Comparison of ENCODE assay signal across 18 mouse cellular contexts in the genomic region with DNA sequence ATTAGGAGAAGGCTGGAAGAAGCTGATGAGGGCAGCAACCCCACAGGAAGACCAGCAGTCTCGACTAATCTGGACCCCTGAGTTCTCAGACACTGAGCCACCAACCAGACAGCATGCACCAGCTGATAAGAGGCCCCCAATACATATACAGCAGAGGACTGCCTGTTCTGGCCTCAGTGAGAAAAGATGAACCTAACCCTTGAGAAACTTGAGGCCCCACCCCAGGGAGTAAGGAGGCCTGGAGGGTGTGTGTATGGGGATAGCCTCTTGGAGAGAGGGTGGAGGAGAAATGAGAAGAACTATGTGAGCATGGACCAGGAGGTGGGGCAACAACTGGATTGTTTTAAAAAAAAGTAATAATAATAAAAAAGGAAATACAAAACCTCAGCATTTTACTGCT.
"Had no signal": no experiment of that assay in that cellular context is flagged by ENCODE, and none has a peak within 500 bp of the region (broad histone marks: within the 10 kb centered on the region; RNA-seq: fewer than 3 reads in every experiment).

No protein-coding gene starts in this region.

- ATAC-seq: intestine, embryonic 16.5 days had no signal

- H3K4me3 ChIP-seq: limb, embryonic 10.5 days; limb, embryonic 13.5 days; neural tube, embryonic 12.5 days; neural tube, embryonic 15.5 days had no signal

- H3K9ac ChIP-seq: limb, embryonic 13.5 days; neural tube, embryonic 12.5 days; neural tube, embryonic 15.5 days had no signal

- H3K27me3 ChIP-seq: limb, embryonic 13.5 days; neural tube, embryonic 12.5 days; neural tube, embryonic 15.5 days had no signal

- H3K4me1 ChIP-seq: limb, embryonic 10.5 days; limb, embryonic 13.5 days; neural tube, embryonic 12.5 days; neural tube, embryonic 15.5 days had no signal

- H3K4me2 ChIP-seq: limb, embryonic 13.5 days; midbrain, embryonic 11.5 days; neural tube, embryonic 12.5 days; neural tube, embryonic 15.5 days had no signal

- H3K9me3 ChIP-seq: limb, embryonic 10.5 days; limb, embryonic 13.5 days; neural tube, embryonic 12.5 days; neural tube, embryonic 15.5 days had no signal

- H3K27ac ChIP-seq: limb, embryonic 10.5 days; limb, embryonic 13.5 days; neural tube, embryonic 12.5 days; neural tube, embryonic 15.5 days; stomach, postnatal 0 days had no signal

- H3K36me3 ChIP-seq: limb, embryonic 13.5 days; neural tube, embryonic 12.5 days; neural tube, embryonic 15.5 days had no signal

- DNase-seq: kidney, adult 18-20 months; kidney, adult 9 months; kidney, postnatal 14 days; kidney, postnatal 4 days; lung, adult 2 months; lung, postnatal 14 days; lung, postnatal 4 days; midbrain, embryonic 14.5 days; thymus, adult 2 months; thymus, postnatal 14 days; thymus, postnatal 4 days had no signal
